Mouse (Mus musculus): Measurements from ENCODE around the gene Nfkb1.

The Nfkb1 gene

GRCm38 (mm10) chr3:135691191-135692131 is at the start of gene Nfkb1:
Nfkb1 (minus strand) TSS chr3:135691547.
- CTCF ChIA-PET: no interaction called here

- CTCF ChIA-PET: no interaction called here
Measured at GRCm38 (mm10) chr3:135740711-135741110, 49.4 kb upstream of the Nfkb1 start.

GRCm38 (mm10) chr3:135734736-135735135 is 43.4 kb upstream of the Nfkb1 start:
- CTCF ChIA-PET: no interaction called here

GRCm38 (mm10) chr3:135732747-135733445 is 41.5 kb upstream of the Nfkb1 start:
- CTCF ChIA-PET: no interaction called here

GRCm38 (mm10) chr3:135731292-135732047 is 40.1 kb upstream of the Nfkb1 start:
- CTCF ChIA-PET: no interaction called here

GRCm38 (mm10) chr3:135730790-135731189 is 39.4 kb upstream of the Nfkb1 start:
- CTCF ChIA-PET: interaction anchor here (0.7 kb wide), 1 partner anchor 9 kb away, joined by 3 read pairs; no protein-coding TSS in a partner anchor

GRCm38 (mm10) chr3:135729575-135729974 is 38.2 kb upstream of the Nfkb1 start:
- CTCF ChIA-PET: interaction anchor here (0.6 to 0.7 kb wide), 2 partner anchors 224 to 332 kb away, joined by 3 to 5 read pairs; no protein-coding TSS in a partner anchor

- CTCF ChIA-PET: interaction anchor here (0.6 kb wide), 1 partner anchor 332 kb away, joined by 5 read pairs; no protein-coding TSS in a partner anchor
Measured at GRCm38 (mm10) chr3:135728900-135729299, 37.6 kb upstream of the Nfkb1 start.

- CTCF ChIA-PET: no interaction called here
Measured at GRCm38 (mm10) chr3:135727339-135727738, 36.0 kb upstream of the Nfkb1 start.

- CTCF ChIA-PET: no interaction called here
Measured at GRCm38 (mm10) chr3:135726521-135727275, 35.4 kb upstream of the Nfkb1 start.

GRCm38 (mm10) chr3:135726023-135726422 is 34.7 kb upstream of the Nfkb1 start:
- CTCF ChIA-PET: no interaction called here

GRCm38 (mm10) chr3:135722104-135722503 is 30.8 kb upstream of the Nfkb1 start:
- CTCF ChIA-PET: no interaction called here

- CTCF ChIA-PET: no interaction called here
Measured at GRCm38 (mm10) chr3:135719969-135720368, 28.6 kb upstream of the Nfkb1 start.

GRCm38 (mm10) chr3:135719179-135719532 is 27.8 kb upstream of the Nfkb1 start:
- CTCF ChIA-PET: no interaction called here

- CTCF ChIA-PET: interaction anchor here (0.6 kb wide), 1 partner anchor 589 kb away, joined by 3 read pairs; no protein-coding TSS in a partner anchor
Measured at GRCm38 (mm10) chr3:135718323-135719178, 27.2 kb upstream of the Nfkb1 start.

GRCm38 (mm10) chr3:135713016-135713950 is 21.9 kb upstream of the Nfkb1 start:
- CTCF ChIA-PET: interaction anchor here (0.6 to 0.8 kb wide), 3 partner anchors 30 to 428 kb away, joined by 3 to 4 read pairs (median 3); no protein-coding TSS in a partner anchor

GRCm38 (mm10) chr3:135711613-135712012 is 20.3 kb upstream of the Nfkb1 start:
- CTCF ChIA-PET: no interaction called here

GRCm38 (mm10) chr3:135711040-135711570 is 19.8 kb upstream of the Nfkb1 start:
- CTCF ChIA-PET: no interaction called here

GRCm38 (mm10) chr3:135703307-135703706 is 12.0 kb upstream of the Nfkb1 start:
- CTCF ChIA-PET: no interaction called here
